Comparison of ENCODE assay signal across 9 mouse cellular contexts in the genomic region with DNA sequence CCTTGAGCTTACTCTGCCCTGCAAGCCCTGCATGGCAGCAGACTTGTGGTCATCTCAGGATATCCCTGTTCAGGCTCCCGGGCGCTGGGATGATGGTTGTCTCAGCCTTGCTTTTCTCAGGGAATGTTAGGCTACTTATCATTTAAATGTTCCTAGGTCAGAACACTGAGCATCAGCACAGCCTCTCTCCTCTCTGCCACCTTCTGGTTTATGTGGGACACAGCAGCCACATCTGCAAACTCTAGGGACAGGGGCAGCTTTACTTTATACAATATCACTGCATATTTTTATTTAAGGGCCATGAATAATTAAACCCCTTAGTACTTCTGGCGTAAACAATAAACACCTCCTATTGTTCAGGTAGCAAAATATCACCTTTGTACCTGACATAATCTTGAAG.
DNase-seq lines count a peak whose midpoint lies in the region; ATAC-seq and TF ChIP-seq lines count a peak whose summit lies in the region.
"Had no signal": no experiment of that assay in that cellular context is flagged by ENCODE, and none has a peak within 500 bp of the region (broad histone marks: within the 10 kb centered on the region; RNA-seq: fewer than 3 reads in every experiment).

No protein-coding gene starts in this region.

- no peak overlapping the region for H3K4me2 ChIP-seq in embryonic facial prominence, embryonic 11.5 days (ENCODE audit: low read depth, low read length)
- H3K4me2 ChIP-seq in lung, embryonic 16.5 days (ENCODE audit: low read depth, low read length): no peak overlapping the region
- H3K4me2 ChIP-seq in kidney, postnatal 0 days (ENCODE audit: low read length): no peak overlapping the region

- no peaks in the 10 kb centered on the region for H3K36me3 ChIP-seq in embryonic facial prominence, embryonic 11.5 days (replicated peaks; ENCODE audit: control insufficient read depth, insufficient read depth, low read depth, low read length)
- H3K36me3 ChIP-seq in embryonic facial prominence, embryonic 10.5 days (replicated peaks): no peaks in the 10 kb centered on the region
- no peaks in the 10 kb centered on the region for H3K36me3 ChIP-seq in lung, embryonic 16.5 days (ENCODE audit: control insufficient read depth, insufficient read depth, low read length)
- H3K36me3 ChIP-seq in kidney, postnatal 0 days (ENCODE audit: insufficient read depth, low read length): no peaks in the 10 kb centered on the region
- H3K36me3 ChIP-seq: G1E had no signal

- H3K27me3 ChIP-seq in embryonic facial prominence, embryonic 11.5 days (ENCODE audit: control insufficient read depth, insufficient read depth, low read length): no peaks in the 10 kb centered on the region
- no peaks in the 10 kb centered on the region for H3K27me3 ChIP-seq in embryonic facial prominence, embryonic 10.5 days (replicated peaks; ENCODE audit: low read depth, poor library complexity, severe bottlenecking)
- no peaks in the 10 kb centered on the region for H3K27me3 ChIP-seq in lung, embryonic 16.5 days (ENCODE audit: control insufficient read depth, insufficient read depth, low read depth, low read length)
- no peaks in the 10 kb centered on the region for H3K27me3 ChIP-seq in kidney, postnatal 0 days (ENCODE audit: insufficient read depth, low read length)

- H3K9ac ChIP-seq in embryonic facial prominence, embryonic 11.5 days (replicated peaks; ENCODE audit: low read length): no peak overlapping the region
- H3K9ac ChIP-seq in lung, embryonic 16.5 days (ENCODE audit: low read length): no peak overlapping the region
- H3K9ac ChIP-seq in kidney, postnatal 0 days (ENCODE audit: low read depth, low read length): no peak overlapping the region

- WGBS in embryonic facial prominence, embryonic 11.5 days: 62% methylated on average over 3 of the region's 3 CpGs
- 70% methylated on average over 3 of the region's 3 CpGs for WGBS in embryonic facial prominence, embryonic 10.5 days
- WGBS in lung, embryonic 16.5 days: 60% methylated on average over 3 of the region's 3 CpGs
- 67% methylated on average over 3 of the region's 3 CpGs for WGBS in kidney, postnatal 0 days

- peak; percentile 53 for DNase-seq in embryonic facial prominence, embryonic 11.5 days (ENCODE audit: low spot score)
- DNase-seq in embryonic facial prominence, embryonic 10.5 days (ENCODE audit: low spot score): no peak
- DNase-seq in lung, postnatal 25 days (ENCODE audit: low spot score): no peak
- peak; percentile 36 to 38 for DNase-seq in cerebellum, postnatal 14 days
- DNase-seq in kidney, postnatal 0 days (ENCODE audit: low spot score): peak; percentile 50
- peak; percentile 18 for DNase-seq in right cerebral cortex, postnatal 14 days
- DNase-seq in spleen, adult 18-20 months: no peak

- H3K27ac ChIP-seq in embryonic facial prominence, embryonic 11.5 days (replicated peaks; ENCODE audit: low read depth, low read length): no peak overlapping the region
- no peak overlapping the region for H3K27ac ChIP-seq in embryonic facial prominence, embryonic 10.5 days (replicated peaks)
- no peak overlapping the region for H3K27ac ChIP-seq in lung, embryonic 16.5 days (ENCODE audit: low read length)
- no peak overlapping the region for H3K27ac ChIP-seq in kidney, postnatal 0 days

- no peaks in the 10 kb centered on the region for H3K4me1 ChIP-seq in embryonic facial prominence, embryonic 11.5 days (ENCODE audit: control insufficient read depth, insufficient read depth, low read length)
- peaks cover 5% of the 10 kb centered on the region; the same call in 1 of the 2 replicates for H3K4me1 ChIP-seq in embryonic facial prominence, embryonic 10.5 days
- no peaks in the 10 kb centered on the region for H3K4me1 ChIP-seq in lung, embryonic 16.5 days (replicated peaks; ENCODE audit: control insufficient read depth, insufficient read depth, low read length)
- no peaks in the 10 kb centered on the region for H3K4me1 ChIP-seq in kidney, postnatal 0 days (replicated peaks; ENCODE audit: insufficient read depth, low read length)

- 0 out of 2 replicates have a peak, but pooled peaks have one; percentile 35 for ATAC-seq in embryonic facial prominence, embryonic 11.5 days (replicated peaks; ENCODE audit: insufficient number of reproducible peaks, low FRiP score, low TSS enrichment, low read depth)
- ATAC-seq in lung, embryonic 16.5 days (ENCODE audit: low read depth): peak; percentile 43; the same call in 1 of the 2 replicates
- ATAC-seq in kidney, postnatal 0 days (replicated peaks; ENCODE audit: low FRiP score, low read depth): 0 out of 2 replicates have a peak, but pooled peaks have one; percentile 57

- peak; percentile 68 for TF ChIP-seq CTCF in kidney, postnatal 0 days (IDR thresholded peaks at IDR 0.05; ENCODE audit: low read depth)

- no peaks in the 10 kb centered on the region for H3K9me3 ChIP-seq in embryonic facial prominence, embryonic 11.5 days (replicated peaks; ENCODE audit: control insufficient read depth, low read length)
- H3K9me3 ChIP-seq in embryonic facial prominence, embryonic 10.5 days: no peaks in the 10 kb centered on the region
- H3K9me3 ChIP-seq in lung, embryonic 16.5 days (ENCODE audit: control insufficient read depth, low read length): no peaks in the 10 kb centered on the region
- H3K9me3 ChIP-seq in kidney, postnatal 0 days (replicated peaks; ENCODE audit: low read length): no peaks in the 10 kb centered on the region
- H3K9me3 ChIP-seq: G1E had no signal

- H3K4me3 ChIP-seq in embryonic facial prominence, embryonic 11.5 days (ENCODE audit: low read depth, low read length): no peak overlapping the region
- H3K4me3 ChIP-seq in embryonic facial prominence, embryonic 10.5 days: no peak overlapping the region
- no peak overlapping the region for H3K4me3 ChIP-seq in lung, embryonic 16.5 days (ENCODE audit: low read length)
- no peak overlapping the region for H3K4me3 ChIP-seq in kidney, postnatal 0 days (replicated peaks; ENCODE audit: low read depth, low read length)

Comparison
In these comparisons a context has a peak if more than half of its experiments do, and no peak if none do; other contexts are left out.
1. DNase-seq: peak in embryonic facial prominence, embryonic 11.5 days (single experiment), cerebellum, postnatal 14 days (2 of 2), kidney, postnatal 0 days (single experiment) and right cerebral cortex, postnatal 14 days (single experiment); none in embryonic facial prominence, embryonic 10.5 days (single experiment), lung, postnatal 25 days (single experiment) and spleen, adult 18-20 months (0 of 2).
2. Peak in every context shown above with its lines, with median percentiles within 50 percentile points of each other: ATAC-seq.